Mouse (Mus musculus): ENCODE data around the gene Hecw1. TPM values are rescaled to one million over a fixed set of nuclear protein-coding genes. Genes with fewer than 3 reads are reported as not detected.

The Hecw1 gene
- total and polyA plus RNA-seq, 3 experiments, result 0.52 to 3.2 TPM; not detected in 1

DNA sequence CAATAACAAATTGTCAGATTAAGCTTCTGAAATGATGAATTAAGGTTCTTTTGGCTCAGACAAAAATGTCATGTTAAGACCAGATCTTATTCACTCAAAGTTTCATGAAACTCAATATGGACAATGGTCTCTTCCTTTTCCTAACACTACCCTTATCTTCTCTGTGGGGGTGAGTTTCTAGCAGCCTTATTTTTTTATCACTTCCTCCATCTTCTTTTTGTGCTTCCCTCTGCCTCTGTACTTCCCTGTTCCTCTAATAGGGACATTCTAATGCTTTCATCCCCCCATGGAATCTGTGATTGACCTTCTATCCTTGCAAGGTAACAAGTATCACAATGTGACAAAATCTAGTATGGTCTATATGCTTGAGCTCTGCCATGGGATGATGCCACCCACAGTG lies 148.6 kb downstream of the Hecw1 start:
- peaks cover 0 to 6% of the 10 kb centered on the region in 2 experiments; a peak in 2 of 4 replicates for H3K36me3 ChIP-seq (ENCODE audit: control insufficient read depth in 1 of 2, insufficient read depth in 2 of 2, low read length in 2 of 2)
- DNase-seq (ENCODE audit: low read depth, low spot score), result peak; percentile 43
- H3K79me2 ChIP-seq (ENCODE audit: control insufficient read depth, insufficient read depth, low read length, poor library complexity), result no peaks in the 10 kb centered on the region
- H3K4me3 ChIP-seq (ENCODE audit: control insufficient read depth in 1 of 2, insufficient read depth in 1 of 2, low read depth in 2 of 2, low read length in 2 of 2), result no peak overlapping the region
- peaks cover 2% of the 10 kb centered on the region in 2 experiments; a peak in 2 of 4 replicates for H3K4me1 ChIP-seq (ENCODE audit: control insufficient read depth in 1 of 2, insufficient read depth in 2 of 2, low read length in 2 of 2)
- H3K9ac ChIP-seq (ENCODE audit: control insufficient read depth, low read depth, low read length, poor library complexity, severe bottlenecking), result no peak overlapping the region
- no peak overlapping the region for H3K27ac ChIP-seq (ENCODE audit: control insufficient read depth, low read depth, low read length)
- TF ChIP-seq ELF1 (IDR thresholded peaks at IDR 0.05; ENCODE audit: low read depth, low read length), result no peak
- no peak for TF ChIP-seq MEF2A (IDR thresholded peaks at IDR 0.05; ENCODE audit: extremely low read depth, insufficient replicate concordance, low read depth, low read length, poor library complexity, severe bottlenecking)
- TF ChIP-seq GATA1 (IDR thresholded peaks at IDR 0.05; ENCODE audit: low read depth, low read length), result peak; percentile 73
- no peak for TF ChIP-seq POLR2AphosphoS5 (IDR thresholded peaks at IDR 0.05; ENCODE audit: borderline replicate concordance, low read depth, low read length)
- no peak for TF ChIP-seq TBP (IDR thresholded peaks at IDR 0.05; ENCODE audit: low read depth, low read length)
- TF ChIP-seq CHD1 (IDR thresholded peaks at IDR 0.05; ENCODE audit: low read depth, low read length), result no peak
- peak; percentile 17 to 65; a peak in 3 of 4 replicates for TF ChIP-seq EP300 (IDR thresholded peaks at IDR 0.05; ENCODE audit: low read depth in 1 of 2, low read length in 2 of 2)
- no peak for TF ChIP-seq USF1 (IDR thresholded peaks at IDR 0.05; ENCODE audit: low read depth, low read length)
- no peaks in the 10 kb centered on the region for H3K9me3 ChIP-seq (replicated peaks; ENCODE audit: insufficient read depth, low read length)
- H3K27me3 ChIP-seq (ENCODE audit: control insufficient read depth in 1 of 2, insufficient read depth in 2 of 2, low read length in 2 of 2), result no peaks in the 10 kb centered on the region

DNA sequence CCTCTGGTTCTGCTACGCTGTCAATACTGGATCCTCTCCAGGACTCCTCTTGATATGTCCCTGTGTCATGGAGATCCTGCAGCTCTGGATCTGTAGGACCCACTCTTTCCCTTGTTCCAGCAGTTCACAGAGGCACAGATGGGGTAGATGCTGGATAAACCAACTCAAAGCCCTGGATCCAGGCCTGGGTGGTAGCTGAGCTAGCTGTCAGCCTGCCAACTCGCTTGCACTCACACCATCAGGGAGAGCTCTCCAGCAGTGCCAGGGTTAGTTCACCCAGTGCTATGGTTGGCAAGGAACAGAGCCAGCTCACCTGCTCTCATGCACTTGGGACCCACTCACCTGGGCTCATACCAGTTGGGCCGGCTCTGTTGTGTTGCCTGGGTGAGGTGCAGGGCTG lies 157.5 kb downstream of the Hecw1 start:
- TF ChIP-seq ZMIZ1 (IDR thresholded peaks at IDR 0.05; ENCODE audit: low read depth, low read length) (no peak), MYC (IDR thresholded peaks at IDR 0.05; ENCODE audit: low read depth, low read length) (no peak), MAZ (IDR thresholded peaks at IDR 0.05; ENCODE audit: low read depth, low read length) (no peak), TCF12 (IDR thresholded peaks at IDR 0.05; ENCODE audit: low read depth, low read length) (no peak), MYB (IDR thresholded peaks at IDR 0.05; ENCODE audit: low read depth, low read length) (no peak), JUND (IDR thresholded peaks at IDR 0.05; ENCODE audit: low read depth, low read length) (no peak), MAX (IDR thresholded peaks at IDR 0.05; ENCODE audit: low read length) (no peak), NRF1 (IDR thresholded peaks at IDR 0.05; ENCODE audit: insufficient read depth, low read depth, low read length, poor library complexity, severe bottlenecking) (no peak), E2F4 (IDR thresholded peaks at IDR 0.05; ENCODE audit: borderline replicate concordance, low read depth, low read length) (no peak), NELFE (IDR thresholded peaks at IDR 0.05; ENCODE audit: low read depth, low read length) (no peak), POLR2AphosphoS5 (IDR thresholded peaks at IDR 0.05; ENCODE audit: borderline replicate concordance, low read depth, low read length) (no peak), USF1 (IDR thresholded peaks at IDR 0.05; ENCODE audit: low read depth, low read length) (no peak), HCFC1 (IDR thresholded peaks at IDR 0.05; ENCODE audit: low read depth, low read length) (no peak), USF2 (IDR thresholded peaks at IDR 0.05; ENCODE audit: borderline replicate concordance in 1 of 2, insufficient read depth in 1 of 2, low read depth in 1 of 2, low read length in 2 of 2) (no peak), KAT2A (conservative IDR thresholded peaks at IDR 0.05; ENCODE audit: low read depth, low read length) (no peak), MAFK (IDR thresholded peaks at IDR 0.05; ENCODE audit: borderline replicate concordance, low read depth, low read length) (no peak), ZC3H11A (IDR thresholded peaks at IDR 0.05; ENCODE audit: low read depth, low read length) (no peak), MEF2A (IDR thresholded peaks at IDR 0.05; ENCODE audit: extremely low read depth, insufficient replicate concordance, low read depth, low read length, poor library complexity, severe bottlenecking) (no peak), CHD2 (IDR thresholded peaks at IDR 0.05; ENCODE audit: low read length) (no peak)
- Histone ChIP-seq H3K36me3 (ENCODE audit: control insufficient read depth in 1 of 2, insufficient read depth in 2 of 2, low read length in 2 of 2) (no peaks in the 10 kb centered on the region), H3K4me3 (ENCODE audit: control insufficient read depth in 1 of 2, insufficient read depth in 1 of 2, low read depth in 2 of 2, low read length in 2 of 2) (no peak overlapping the region), H3K9me3 (replicated peaks; ENCODE audit: insufficient read depth, low read length) (no peaks in the 10 kb centered on the region), H3K27me3 (ENCODE audit: control insufficient read depth in 1 of 2, insufficient read depth in 2 of 2, low read length in 2 of 2) (no peaks in the 10 kb centered on the region), H3K4me1 (ENCODE audit: control insufficient read depth in 1 of 2, insufficient read depth in 2 of 2, low read length in 2 of 2) (no peaks in the 10 kb centered on the region), H3K27ac (ENCODE audit: control insufficient read depth, low read depth, low read length) (no peak overlapping the region), H3K9ac (ENCODE audit: control insufficient read depth, low read depth, low read length, poor library complexity, severe bottlenecking) (no peak overlapping the region), H3K79me2 (ENCODE audit: control insufficient read depth, insufficient read depth, low read length, poor library complexity) (no peaks in the 10 kb centered on the region)
- DNase-seq (ENCODE audit: low read depth, low spot score), result no peak

Data from MEL (cell line).